In the genomic region with DNA sequence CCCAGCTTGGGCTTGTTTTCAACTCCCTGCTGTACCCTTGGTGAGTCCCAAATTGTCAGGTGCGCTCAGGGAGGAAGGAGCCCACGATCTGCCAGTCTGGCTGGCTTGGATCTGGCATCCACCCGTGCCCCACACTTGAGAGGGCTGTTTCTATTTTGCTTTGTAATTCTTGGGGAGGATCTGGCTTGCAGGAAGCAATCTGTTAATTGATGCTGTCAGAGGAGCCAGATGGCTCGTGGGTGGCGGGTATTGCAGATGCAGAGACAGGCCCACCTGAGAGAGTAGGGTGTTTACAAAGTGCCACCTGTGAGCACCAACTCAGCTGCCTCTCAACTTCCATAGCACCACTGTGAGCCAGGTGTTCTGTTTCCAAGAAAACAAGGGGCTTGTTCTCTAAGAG, we compare ENCODE assay signal across 16 mouse cellular contexts.
DNase-seq lines count a peak whose midpoint lies in the region; ATAC-seq and TF ChIP-seq lines count a peak whose summit lies in the region.
"Had no signal": no experiment of that assay in that cellular context is flagged by ENCODE, and none has a peak within 500 bp of the region (broad histone marks: within the 10 kb centered on the region; RNA-seq: fewer than 3 reads in every experiment).

No protein-coding gene starts in this region.

- WGBS in hindbrain, postnatal 0 days = 60% methylated on average over 5 of the region's 5 CpGs
- 80% methylated on average over 5 of the region's 5 CpGs for WGBS in hindbrain, embryonic 11.5 days
- 67% methylated on average over 5 of the region's 5 CpGs for WGBS in lung, postnatal 0 days

- peak; percentile 8 for DNase-seq in hindbrain, postnatal 0 days (ENCODE audit: low spot score)
- DNase-seq in hindbrain, embryonic 11.5 days (ENCODE audit: low spot score) = no peak
- DNase-seq in layer of hippocampus, adult 18-20 months (ENCODE audit: low spot score in 2 of 2) = peak; percentile 67 to 85
- DNase-seq in layer of hippocampus, postnatal 25 days (ENCODE audit: extremely low spot score in 1 of 2, low spot score in 1 of 2) = peak; percentile 36 to 57
- peak; percentile 65 for DNase-seq in right cerebral cortex, postnatal 25 days
- no peak for DNase-seq in lung, postnatal 0 days (ENCODE audit: low spot score)
- DNase-seq in thymus, postnatal 4 days = no peak
- DNase-seq: adrenal gland, postnatal 36 days; gastrocnemius, postnatal 36 days; lung, embryonic 14.5 days; spleen, adult 18-20 months; thymus, postnatal 14 days had no signal

- no peak for TF ChIP-seq CTCF in hindbrain, postnatal 0 days (IDR thresholded peaks at IDR 0.05; ENCODE audit: low read depth)
- no peak for TF ChIP-seq CTCF in lung, postnatal 0 days (IDR thresholded peaks at IDR 0.05)

- no peaks in the 10 kb centered on the region for H3K27me3 ChIP-seq in hindbrain, postnatal 0 days (ENCODE audit: insufficient read depth, low read length)
- no peaks in the 10 kb centered on the region for H3K27me3 ChIP-seq in hindbrain, embryonic 11.5 days (ENCODE audit: control insufficient read depth, insufficient read depth, low read length)
- no peaks in the 10 kb centered on the region for H3K27me3 ChIP-seq in lung, postnatal 0 days (replicated peaks; ENCODE audit: insufficient read depth, low read length)
- H3K27me3 ChIP-seq: stomach, embryonic 15.5 days had no signal

- H3K9ac ChIP-seq in hindbrain, postnatal 0 days (replicated peaks; ENCODE audit: low read length) = no peak overlapping the region
- no peak overlapping the region for H3K9ac ChIP-seq in hindbrain, embryonic 11.5 days (ENCODE audit: low read depth, low read length)
- H3K9ac ChIP-seq in lung, postnatal 0 days (replicated peaks; ENCODE audit: low read depth) = no peak overlapping the region
- H3K9ac ChIP-seq: lung, embryonic 14.5 days; stomach, embryonic 15.5 days had no signal

- TF ChIP-seq EP300 in lung, postnatal 0 days (IDR thresholded peaks at IDR 0.05) = no peak

- H3K9me3 ChIP-seq in hindbrain, postnatal 0 days (ENCODE audit: low read length) = no peaks in the 10 kb centered on the region
- no peaks in the 10 kb centered on the region for H3K9me3 ChIP-seq in hindbrain, embryonic 11.5 days (ENCODE audit: control insufficient read depth, low read length)
- no peaks in the 10 kb centered on the region for H3K9me3 ChIP-seq in lung, postnatal 0 days (ENCODE audit: low read length)
- H3K9me3 ChIP-seq: stomach, embryonic 15.5 days had no signal

- no peaks in the 10 kb centered on the region for H3K4me1 ChIP-seq in hindbrain, postnatal 0 days (ENCODE audit: insufficient read depth, low read length)
- H3K4me1 ChIP-seq in hindbrain, embryonic 11.5 days (replicated peaks; ENCODE audit: control insufficient read depth, insufficient read depth, low read length) = no peaks in the 10 kb centered on the region
- no peaks in the 10 kb centered on the region for H3K4me1 ChIP-seq in lung, postnatal 0 days (ENCODE audit: insufficient read depth, low read depth, low read length)
- H3K4me1 ChIP-seq: hindbrain, embryonic 10.5 days; megakaryocyte, embryonic 14.5 days; stomach, embryonic 15.5 days had no signal

- H3K36me3 ChIP-seq in hindbrain, postnatal 0 days (ENCODE audit: insufficient read depth, low read length) = no peaks in the 10 kb centered on the region
- H3K36me3 ChIP-seq in hindbrain, embryonic 11.5 days (ENCODE audit: control insufficient read depth, insufficient read depth, low read length) = no peaks in the 10 kb centered on the region
- no peaks in the 10 kb centered on the region for H3K36me3 ChIP-seq in lung, postnatal 0 days (ENCODE audit: insufficient read depth, low read length)
- H3K36me3 ChIP-seq: hindbrain, embryonic 10.5 days; stomach, embryonic 15.5 days had no signal

- H3K4me2 ChIP-seq in hindbrain, postnatal 0 days (ENCODE audit: low read depth, low read length) = no peak overlapping the region
- H3K4me2 ChIP-seq in hindbrain, embryonic 11.5 days (replicated peaks; ENCODE audit: low read depth, low read length) = no peak overlapping the region
- H3K4me2 ChIP-seq in lung, postnatal 0 days (replicated peaks; ENCODE audit: low read depth, low read length) = no peak overlapping the region
- H3K4me2 ChIP-seq: liver, embryonic 11.5 days; lung, embryonic 14.5 days; stomach, embryonic 15.5 days had no signal

- no peak overlapping the region for H3K4me3 ChIP-seq in hindbrain, postnatal 0 days (ENCODE audit: low read length)
- no peak overlapping the region for H3K4me3 ChIP-seq in hindbrain, embryonic 11.5 days (ENCODE audit: low read depth, low read length)
- H3K4me3 ChIP-seq in lung, postnatal 0 days (ENCODE audit: low read depth, low read length) = no peak overlapping the region
- H3K4me3 ChIP-seq: hindbrain, embryonic 10.5 days; megakaryocyte, embryonic 14.5 days; stomach, embryonic 15.5 days had no signal

- no peak for ATAC-seq in hindbrain, postnatal 0 days
- no peak for ATAC-seq in hindbrain, embryonic 11.5 days (ENCODE audit: low FRiP score)
- ATAC-seq in lung, postnatal 0 days = no peak

- H3K27ac ChIP-seq in hindbrain, postnatal 0 days = no peak overlapping the region
- no peak overlapping the region for H3K27ac ChIP-seq in hindbrain, embryonic 11.5 days (ENCODE audit: low read depth, low read length)
- no peak overlapping the region for H3K27ac ChIP-seq in lung, postnatal 0 days (ENCODE audit: low read length)
- H3K27ac ChIP-seq: hindbrain, embryonic 10.5 days; stomach, embryonic 15.5 days had no signal

Comparison
In these comparisons a context has a peak if more than half of its experiments do, and no peak if none do; other contexts are left out.
1. DNase-seq: peak in hindbrain, postnatal 0 days (single experiment), layer of hippocampus, adult 18-20 months (2 of 2), layer of hippocampus, postnatal 25 days (2 of 2) and right cerebral cortex, postnatal 25 days (single experiment); none in hindbrain, embryonic 11.5 days (single experiment), lung, postnatal 0 days (single experiment) and thymus, postnatal 4 days (single experiment).